Mouse (Mus musculus) myocyte (in vitro differentiated cells): ENCODE measurements around the gene Fam228a.
"Not testable (repeated sequence)": the region's sequence is repeated elsewhere in the genome, so short reads cannot be mapped to it uniquely, and the experiment has no call there.

Source experiments
- E2F4 ChIP-seq: IDR thresholded peaks from one replicate; pipeline ENCODE4 v1.6.1; 2011; ENCODE audit warnings: mild to moderate bottlenecking, control low read depth, moderate library complexity; ENCODE audit not compliant: insufficient read depth
- MAX ChIP-seq: IDR thresholded peaks from one replicate; pipeline ENCODE4 v1.6.1; 2011; ENCODE audit warnings: low read depth, mild to moderate bottlenecking, control low read depth
- MYOD1 ChIP-seq, 3 experiments: IDR thresholded peaks; one replicate each; pipeline ENCODE4 v1.6.1; 2011; ENCODE audit warnings: control low read depth in 2 of 3, low read depth in 2 of 3, mild to moderate bottlenecking in 2 of 3, moderate library complexity in 1 of 3; ENCODE audit not compliant: insufficient read length in 2 of 3, control insufficient read depth in 1 of 3
- POLR2A ChIP-seq: IDR thresholded peaks from one replicate; pipeline ENCODE4 v1.6.1; 2011; ENCODE audit warnings: low read depth, mild to moderate bottlenecking, control low read depth, moderate library complexity; ENCODE audit not compliant: insufficient read length
- POLR2AphosphoS2 ChIP-seq: IDR thresholded peaks from one replicate; pipeline ENCODE4 v1.6.1; 2011; ENCODE audit warnings: low read depth, control low read depth; ENCODE audit not compliant: insufficient read length
- SRF ChIP-seq: IDR thresholded peaks from one replicate; pipeline ENCODE4 v1.6.1; 2011; ENCODE audit warnings: low read depth; ENCODE audit not compliant: control insufficient read depth, insufficient read length
- TCF12 ChIP-seq: IDR thresholded peaks from one replicate; pipeline ENCODE4 v1.6.1; 2011; ENCODE audit warnings: mild to moderate bottlenecking, control low read depth; ENCODE audit not compliant: poor library complexity, insufficient read depth, severe bottlenecking
- TCF3 ChIP-seq: IDR thresholded peaks from one replicate; pipeline ENCODE4 v1.6.1; 2011; ENCODE audit warnings: low read depth, control low read depth; ENCODE audit not compliant: insufficient read length

GRCm38 (mm10) chr12:4781725-4782404 lies 43.6 kb upstream of the Fam228a start:
- TF ChIP-seq POLR2A, MAX, E2F4, TCF3, POLR2AphosphoS2, TCF12, SRF: not testable (repeated sequence)
- TF ChIP-seq MYOD1 (IDR thresholded peaks at IDR 0.05; ENCODE audit: control insufficient read depth in 1 of 3, insufficient read length in 2 of 3, low read depth in 2 of 3), result peak in 2 of 3 experiments; percentile 2 to 38
